Mouse (Mus musculus) MEL (cell line): ENCODE measurements at regions not wholly inside any gene's neighbourhood (a gene's known extent, or its start where the extent isn't known, plus 50 kb on each side); places are given as distances from the start of the nearest gene placed in this dataset.

ENCODE experiments used
- DNase-seq: peaks from one replicate; pipeline ENCODE4 v3.0.0; 2011; ENCODE audit warnings: low read depth, low spot score
- H3K27ac ChIP-seq: 2 replicates; pipeline ENCODE4 v1.5.1; 2012; ENCODE audit warnings: low read depth, mild to moderate bottlenecking, control low read depth, low read length, moderate library complexity; ENCODE audit not compliant: control insufficient read depth
- H3K27me3 ChIP-seq, 2 experiments: fragments of 150-350 bp in 1 of 2; sonication (generic) in 1 of 2; 2 replicates each; pipeline ENCODE4 v1.6.1; 2012; ENCODE audit warnings: low read length in 2 of 2, mild to moderate bottlenecking in 2 of 2, improper control_type of control experiment in 1 of 2, moderate library complexity in 1 of 2; ENCODE audit not compliant: insufficient read depth in 2 of 2, control insufficient read depth in 1 of 2
- H3K36me3 ChIP-seq, 2 experiments: 2 replicates each; pipeline ENCODE4 v1.6.1; 2012 to 2014; ENCODE audit warnings: low read length in 2 of 2, improper control_type of control experiment in 1 of 2, inconsistent platforms in 1 of 2, mild to moderate bottlenecking in 1 of 2; ENCODE audit not compliant: insufficient read depth in 2 of 2, control insufficient read depth in 1 of 2
- H3K4me1 ChIP-seq, 2 experiments: fragments of 150-350 bp in 1 of 2; sonication (generic) in 1 of 2; 2 replicates each; pipeline ENCODE4 v1.6.1; 2012; ENCODE audit warnings: low read length in 2 of 2, improper control_type of control experiment in 1 of 2, mild to moderate bottlenecking in 1 of 2; ENCODE audit not compliant: insufficient read depth in 2 of 2, control insufficient read depth in 1 of 2
- H3K4me3 ChIP-seq, 2 experiments: fragments of 150-350 bp in 1 of 2; sonication (generic) in 1 of 2; 2 replicates each; pipeline ENCODE4 v1.5.1; 2012; ENCODE audit warnings: low read depth in 2 of 2, low read length in 2 of 2, mild to moderate bottlenecking in 2 of 2, moderate library complexity in 2 of 2, control low read depth in 1 of 2, improper control_type of control experiment in 1 of 2; ENCODE audit not compliant: control insufficient read depth in 1 of 2, insufficient read depth in 1 of 2
- H3K79me2 ChIP-seq: 2 replicates; pipeline ENCODE4 v1.6.1; 2012; ENCODE audit warnings: mild to moderate bottlenecking, low read length, moderate library complexity; ENCODE audit not compliant: control insufficient read depth, poor library complexity, insufficient read depth
- H3K9ac ChIP-seq: 2 replicates; pipeline ENCODE4 v1.6.1; 2012; ENCODE audit warnings: low read depth, mild to moderate bottlenecking, control low read depth, low read length, moderate library complexity; ENCODE audit not compliant: control insufficient read depth, poor library complexity, severe bottlenecking
- H3K9me3 ChIP-seq: fragments of 150-350 bp; sonication (generic); replicated peaks from 2 replicates; pipeline ENCODE4 v1.6.1; 2012; ENCODE audit warnings: mild to moderate bottlenecking, low read length, improper control_type of control experiment, moderate library complexity; ENCODE audit not compliant: insufficient read depth
- CHD2 ChIP-seq: IDR thresholded peaks from 2 replicates; pipeline ENCODE4 v1.6.1; 2011; ENCODE audit warnings: low read length, improper control_type of control experiment
- GABPA ChIP-seq: IDR thresholded peaks from 2 replicates; pipeline ENCODE4 v1.6.1; 2012; ENCODE audit warnings: low read depth, mild to moderate bottlenecking, inconsistent platforms, low read length, improper control_type of control experiment, moderate library complexity
- HCFC1 ChIP-seq: IDR thresholded peaks from 2 replicates; pipeline ENCODE4 v1.6.1; 2012; ENCODE audit warnings: low read depth, mild to moderate bottlenecking, inconsistent platforms, low read length, improper control_type of control experiment, moderate library complexity
- MAFK ChIP-seq: IDR thresholded peaks from 2 replicates; pipeline ENCODE4 v1.6.1; 2011; ENCODE audit warnings: low read depth, mild to moderate bottlenecking, low read length, improper control_type of control experiment, borderline replicate concordance
- MEF2A ChIP-seq: IDR thresholded peaks from 2 replicates; pipeline ENCODE4 v1.6.1; 2014; ENCODE audit warnings: low read depth, mild to moderate bottlenecking, inconsistent platforms, low read length, improper control_type of control experiment; ENCODE audit not compliant: poor library complexity, insufficient replicate concordance, severe bottlenecking; ENCODE audit errors: extremely low read depth
- NRF1 ChIP-seq: IDR thresholded peaks from 2 replicates; pipeline ENCODE4 v1.6.1; 2014; ENCODE audit warnings: low read depth, mild to moderate bottlenecking, inconsistent platforms, low read length, improper control_type of control experiment, moderate library complexity; ENCODE audit not compliant: poor library complexity, insufficient read depth, severe bottlenecking
- POLR2AphosphoS2 ChIP-seq: IDR thresholded peaks from 2 replicates; pipeline ENCODE4 v1.6.1; 2011; ENCODE audit warnings: low read length, improper control_type of control experiment
- POLR2AphosphoS5 ChIP-seq: IDR thresholded peaks from 2 replicates; pipeline ENCODE4 v1.6.1; 2012; ENCODE audit warnings: low read depth, borderline replicate concordance, mild to moderate bottlenecking, inconsistent platforms, low read length, moderate library complexity, mixed read lengths
- RAD21 ChIP-seq: IDR thresholded peaks from 2 replicates; pipeline ENCODE4 v1.6.1; 2011; ENCODE audit warnings: mild to moderate bottlenecking, low read depth, low read length, improper control_type of control experiment
- RCOR1 ChIP-seq: IDR thresholded peaks from 2 replicates; pipeline ENCODE4 v1.6.1; 2012; ENCODE audit warnings: low read depth, mild to moderate bottlenecking, inconsistent platforms, low read length, improper control_type of control experiment
- SIN3A ChIP-seq: IDR thresholded peaks from 2 replicates; pipeline ENCODE4 v1.6.1; 2012; ENCODE audit warnings: low read length, improper control_type of control experiment, inconsistent platforms
- SMC3 ChIP-seq: IDR thresholded peaks from 2 replicates; pipeline ENCODE4 v1.6.1; 2011; ENCODE audit warnings: low read depth, low read length, improper control_type of control experiment
- TAL1 ChIP-seq: IDR thresholded peaks from 2 replicates; pipeline ENCODE4 v1.6.1; 2012; ENCODE audit warnings: mild to moderate bottlenecking, inconsistent platforms, low read length, moderate library complexity, mixed read lengths
- TCF12 ChIP-seq: IDR thresholded peaks from 2 replicates; pipeline ENCODE4 v1.6.1; 2014; ENCODE audit warnings: low read depth, mild to moderate bottlenecking, inconsistent platforms, low read length, improper control_type of control experiment, moderate library complexity
- UBTF ChIP-seq: IDR thresholded peaks from 2 replicates; pipeline ENCODE4 v1.6.1; 2012; ENCODE audit warnings: low read depth, mild to moderate bottlenecking, inconsistent platforms, low read length, improper control_type of control experiment, moderate library complexity, borderline replicate concordance; ENCODE audit not compliant: insufficient read depth
- USF1 ChIP-seq: IDR thresholded peaks from 2 replicates; pipeline ENCODE4 v1.6.1; 2014; ENCODE audit warnings: low read depth, mild to moderate bottlenecking, inconsistent platforms, low read length, improper control_type of control experiment, moderate library complexity
- ZC3H11A ChIP-seq: IDR thresholded peaks from 2 replicates; pipeline ENCODE4 v1.6.1; 2012; ENCODE audit warnings: low read depth, mild to moderate bottlenecking, inconsistent platforms, low read length, improper control_type of control experiment
- ZKSCAN1 ChIP-seq: IDR thresholded peaks from 2 replicates; pipeline ENCODE4 v1.6.1; 2012; ENCODE audit warnings: low read depth, mild to moderate bottlenecking, inconsistent platforms, low read length, improper control_type of control experiment, moderate library complexity
- ZNF384 ChIP-seq: IDR thresholded peaks from 2 replicates; pipeline ENCODE4 v1.6.1; 2012; ENCODE audit warnings: low read depth, mild to moderate bottlenecking, inconsistent platforms, low read length, improper control_type of control experiment

GRCm38 (mm10) chr1:194524976-194525375, 93.0 kb upstream of the Plxna2 start:
- no peak overlapping the region for H3K4me3 ChIP-seq
- H3K36me3 ChIP-seq: no peaks in the 10 kb centered on the region
- no peak overlapping the region for H3K27ac ChIP-seq
- no peaks in the 10 kb centered on the region for H3K27me3 ChIP-seq
- H3K79me2 ChIP-seq: no peaks in the 10 kb centered on the region
- TF ChIP-seq SMC3: no peak
- no peak for TF ChIP-seq CHD2
- no peak for TF ChIP-seq USF1
- TF ChIP-seq RAD21: no peak
- no peak for TF ChIP-seq ZKSCAN1
- TF ChIP-seq POLR2AphosphoS5: no peak
- TF ChIP-seq HCFC1: no peak
- TF ChIP-seq TCF12: no peak
- no peak for TF ChIP-seq TAL1
- TF ChIP-seq UBTF: no peak
- TF ChIP-seq ZNF384: no peak
- no peak for TF ChIP-seq POLR2AphosphoS2
- TF ChIP-seq GABPA: no peak
- no peak for TF ChIP-seq NRF1
- TF ChIP-seq SIN3A: no peak
- TF ChIP-seq RCOR1: no peak
- TF ChIP-seq MEF2A: no peak
- no peak for TF ChIP-seq MAFK
- no peak for DNase-seq
- no peaks in the 10 kb centered on the region for H3K9me3 ChIP-seq
- H3K4me1 ChIP-seq: no peaks in the 10 kb centered on the region
- H3K9ac ChIP-seq: no peak overlapping the region

GRCm38 (mm10) chr1:194521216-194521615, 96.8 kb upstream of the Plxna2 start:
- no peaks in the 10 kb centered on the region for H3K36me3 ChIP-seq
- no peaks in the 10 kb centered on the region for H3K4me1 ChIP-seq
- no peak for TF ChIP-seq ZC3H11A
- no peak for TF ChIP-seq POLR2AphosphoS2
- TF ChIP-seq ZNF384: no peak
- no peak for TF ChIP-seq ZKSCAN1
- H3K79me2 ChIP-seq: no peaks in the 10 kb centered on the region
- H3K9ac ChIP-seq: no peak overlapping the region
- DNase-seq: no peak
- H3K9me3 ChIP-seq: no peaks in the 10 kb centered on the region
- no peaks in the 10 kb centered on the region for H3K27me3 ChIP-seq
- H3K27ac ChIP-seq: no peak overlapping the region
- H3K4me3 ChIP-seq: no peak overlapping the region
